Mouse (Mus musculus) spleen, postnatal 4 days (tissue): ENCODE results near the gene Creld2.
"Not testable (repeated sequence)": the region's sequence is repeated elsewhere in the genome, so short reads cannot be mapped to it uniquely, and the experiment has no call there.

Experiments used
- DNase-seq, 2 experiments: peaks; one replicate each; pipeline ENCODE4 v3.0.0; 2022; ENCODE audit warnings: low spot score in 2 of 2

Gene Creld2

GRCm38 (mm10) chr15:88819026-88819905 is at the start of gene Creld2, which contains the start of gene Alg12:
Creld2 (plus strand) TSS chr15:88819646.
Alg12 (minus strand) TSS chr15:88819318.
- DNase-seq = peak; percentile 98 to 99

GRCm38 (mm10) chr15:88774630-88775029 is 44.8 kb upstream of the Creld2 start:
- DNase-seq = not testable (repeated sequence)

- no peak for DNase-seq
Measured at GRCm38 (mm10) chr15:88792140-88792850, 27.2 kb upstream of the Creld2 start.

- DNase-seq = not testable (repeated sequence)
Measured at GRCm38 (mm10) chr15:88794729-88795128, 24.7 kb upstream of the Creld2 start.

- peak in 1 of 2 experiments; percentile 48 for DNase-seq
Measured at GRCm38 (mm10) chr15:88799950-88800371, 19.5 kb upstream of the Creld2 start.

- no peak for DNase-seq
Measured at GRCm38 (mm10) chr15:88800921-88801354, 18.5 kb upstream of the Creld2 start.

GRCm38 (mm10) chr15:88801903-88802302 is 17.5 kb upstream of the Creld2 start:
- DNase-seq = no peak

- DNase-seq = no peak
Measured at GRCm38 (mm10) chr15:88802348-88802747, 17.1 kb upstream of the Creld2 start.

GRCm38 (mm10) chr15:88808121-88808520 is 11.3 kb upstream of the Creld2 start:
- DNase-seq = peak in 1 of 2 experiments; percentile 53

- DNase-seq = no peak
Measured at GRCm38 (mm10) chr15:88810369-88810768, 9.1 kb upstream of the Creld2 start.

- DNase-seq = no peak
Measured at GRCm38 (mm10) chr15:88813262-88813661, 6.2 kb upstream of the Creld2 start.

- not testable (repeated sequence) for DNase-seq
Measured at GRCm38 (mm10) chr15:88813873-88814272, 5.6 kb upstream of the Creld2 start.

- no peak for DNase-seq
Measured at GRCm38 (mm10) chr15:88814411-88815047, 4.9 kb upstream of the Creld2 start.

- no peak for DNase-seq
Measured at GRCm38 (mm10) chr15:88815196-88815700, 4.2 kb upstream of the Creld2 start.

- no peak for DNase-seq
Measured at GRCm38 (mm10) chr15:88819906-88820303, 459 bp downstream of the Creld2 start.

- DNase-seq = no peak
Measured at GRCm38 (mm10) chr15:88821403-88821802, 2.0 kb downstream of the Creld2 start.

- no peak for DNase-seq
Measured at GRCm38 (mm10) chr15:88822513-88822912, 3.1 kb downstream of the Creld2 start.

GRCm38 (mm10) chr15:88823376-88823775 is 3.9 kb downstream of the Creld2 start:
- DNase-seq = no peak

GRCm38 (mm10) chr15:88827466-88827865 is 8.0 kb downstream of the Creld2 start:
- no peak for DNase-seq

GRCm38 (mm10) chr15:88827991-88828799 is 8.7 kb downstream of the Creld2 start:
- DNase-seq = peak; percentile 64 to 82
